Mouse (Mus musculus) small intestine, adult 2 months (tissue): ENCODE data around the gene Lrrfip1.

Experiments used
- CTCF ChIP-seq: fragments of 200-500 bp; IDR thresholded peaks from 2 replicates; pipeline ENCODE4 v1.5.1; 2012; ENCODE audit warnings: low read depth, mild to moderate bottlenecking, control low read depth, inconsistent platforms, low read length, moderate library complexity, mixed read lengths; ENCODE audit not compliant: insufficient replicate concordance, insufficient read length; ENCODE audit errors: extremely low read depth
- POLR2A ChIP-seq: fragments of 200-500 bp; IDR thresholded peaks from 2 replicates; pipeline ENCODE4 v1.6.1; 2012; ENCODE audit warnings: low read depth, mild to moderate bottlenecking, control low read depth, inconsistent platforms, low read length, moderate library complexity

GRCm38 (mm10) chr1:90949309-90949708, 49.2 kb upstream of the Lrrfip1 start:
- TF ChIP-seq CTCF = no peak
- no peak for TF ChIP-seq POLR2A
